Mouse (Mus musculus) kidney, adult 10 weeks (tissue): ENCODE results near the gene Med13. TPM values are rescaled to one million over a fixed set of nuclear protein-coding genes. Genes with fewer than 3 reads are reported as not detected.

ENCODE experiments used
- polyA plus RNA-seq: library from polyadenylated mRNA; stranded (reverse); fragments of 350-450 nt; fragmentation: Illumina TruSeq; extraction: RNeasy Lipid Tissue Mini Kit (QIAGEN cat#74804); gene quantifications from one replicate; pipeline ENCODE4 v1.2.3, GENCODE M21; 2014; ENCODE audit warnings: low read depth, low replicate concordance

The Med13 gene
- 75.9 TPM for polyA plus RNA-seq

DNA sequence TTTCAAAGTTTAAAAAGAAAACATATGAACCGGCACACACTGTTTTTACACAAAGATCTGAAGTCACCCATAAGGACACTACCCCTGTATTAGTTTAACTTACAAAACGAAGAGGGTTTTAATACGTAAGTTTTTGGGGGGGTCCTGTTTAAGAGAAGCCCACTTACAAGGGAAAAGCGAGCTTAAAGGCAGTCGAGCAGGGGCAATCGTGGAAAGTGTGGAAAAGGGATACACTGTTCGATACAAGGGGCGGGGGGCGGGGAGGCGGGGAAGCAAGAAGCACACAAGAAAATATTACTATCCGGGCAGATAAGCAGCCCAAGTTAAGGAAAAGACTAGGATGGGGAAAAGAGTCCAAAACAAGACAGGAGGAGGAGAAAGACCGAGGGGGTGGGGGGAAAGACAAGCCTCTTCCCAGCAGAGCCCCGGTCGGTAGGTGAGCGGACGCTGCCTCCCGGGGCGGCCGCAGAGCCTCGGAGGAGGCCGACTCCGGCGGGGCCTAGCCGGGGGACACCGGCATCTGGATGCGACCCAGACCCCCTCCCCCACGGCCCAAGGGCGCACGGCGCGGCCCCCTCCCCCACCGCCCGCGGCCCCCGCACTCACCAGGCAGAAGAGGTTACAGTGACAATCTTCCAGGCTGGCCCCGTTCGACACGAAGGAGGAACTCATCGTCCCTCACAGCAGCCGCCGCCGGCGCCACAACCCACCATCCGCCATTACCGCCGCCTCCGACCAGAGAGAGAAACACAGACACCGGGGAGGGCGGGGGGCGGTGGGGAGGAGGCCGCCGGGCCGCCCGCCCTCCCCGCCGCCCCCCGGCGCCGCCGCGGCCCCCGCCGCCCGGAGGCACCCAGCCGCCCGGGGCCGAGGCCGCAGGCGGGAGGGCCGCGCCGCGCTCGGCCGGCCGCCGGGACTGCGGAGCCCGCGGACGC is at the start of gene Med13:
Med13 (minus strand) TSS at position 749 of the 935 bp plus-strand sequence.

GRCm38 (mm10) chr11:86257460-86258076 is 99.8 kb downstream of the Med13 start, which contains the start of gene Ints2:
Ints2 (minus strand) TSS chr11:86257575.

Other genes with a start within 250 kb of the Med13 start
- gene Brip1, start 156.4 kb downstream of the Med13 start, polyA plus RNA-seq: 3.0 TPM
- gene Ints2, start 100.0 kb downstream of the Med13 start, polyA plus RNA-seq: 74.1 TPM
- gene Rnft1, start 127.1 kb upstream of the Med13 start, polyA plus RNA-seq: 79.5 TPM
- gene Rps6kb1, start 187.2 kb upstream of the Med13 start, polyA plus RNA-seq: 32.6 TPM
- 5.1 TPM for gene Tubd1, start 187.4 kb upstream of the Med13 start, polyA plus RNA-seq